8 mouse cellular contexts compared by ENCODE assay signal in genomic region chr8:71521634-71522033, GRCm38 (mm10). TPM values are rescaled to one million over a fixed set of nuclear protein-coding genes. Genes with fewer than 3 reads are reported as not detected.
DNase-seq lines count a peak whose midpoint lies in the region; ATAC-seq and TF ChIP-seq lines count a peak whose summit lies in the region.

No protein-coding gene starts in this region.

- no peaks in the 10 kb centered on the region for H3K36me3 ChIP-seq in intestine, postnatal 0 days (ENCODE audit: control insufficient read depth, insufficient read depth)
- no peaks in the 10 kb centered on the region for H3K36me3 ChIP-seq in midbrain, embryonic 11.5 days (ENCODE audit: control insufficient read depth, insufficient read depth, low read length)

- DNase-seq in adrenal gland, adult 2 months: peak; percentile 95
- DNase-seq in embryo, embryonic 9.5 days (ENCODE audit: extremely low spot score): peak; percentile 92
- DNase-seq in left cerebral cortex, postnatal 36 days (ENCODE audit: low spot score in 2 of 2): peak; percentile 86 to 87
- DNase-seq in midbrain, embryonic 11.5 days (ENCODE audit: low spot score, missing footprints): peak; percentile 100
- DNase-seq in right cerebral cortex, postnatal 4 days: peak; percentile 90
- DNase-seq in yolk sac, embryonic 10.5 days (ENCODE audit: low spot score): peak; percentile 88

- WGBS in intestine, postnatal 0 days: 3% methylated on average over 17 of the region's 17 CpGs
- 3% methylated on average over 17 of the region's 17 CpGs for WGBS in midbrain, embryonic 11.5 days

- H3K4me3 ChIP-seq in intestine, postnatal 0 days (ENCODE audit: low read depth, low read length): no peak overlapping the region
- H3K4me3 ChIP-seq in midbrain, embryonic 11.5 days (ENCODE audit: low read depth, low read length): no peak overlapping the region

- H3K4me1 ChIP-seq in intestine, postnatal 0 days (replicated peaks; ENCODE audit: control insufficient read depth, insufficient read depth, low read length): no peaks in the 10 kb centered on the region
- peaks cover 7% of the 10 kb centered on the region for H3K4me1 ChIP-seq in midbrain, embryonic 11.5 days (ENCODE audit: control insufficient read depth, insufficient read depth, low read length)

- H3K27me3 ChIP-seq in intestine, postnatal 0 days (replicated peaks; ENCODE audit: control insufficient read depth, insufficient read depth, low read length): peaks cover 19% of the 10 kb centered on the region
- H3K27me3 ChIP-seq in midbrain, embryonic 11.5 days (ENCODE audit: control insufficient read depth, insufficient read depth, low read length): peaks cover 24% of the 10 kb centered on the region

- H3K9me3 ChIP-seq in intestine, postnatal 0 days (ENCODE audit: control insufficient read depth): no peaks in the 10 kb centered on the region
- no peaks in the 10 kb centered on the region for H3K9me3 ChIP-seq in midbrain, embryonic 11.5 days (ENCODE audit: control insufficient read depth, low read length)

- ATAC-seq in granulocyte monocyte progenitor cell, adult 5-6 weeks (replicated peaks; ENCODE audit: poor library complexity, severe bottlenecking): peak; percentile 98
- peak; percentile 78 for ATAC-seq in intestine, postnatal 0 days
- ATAC-seq in midbrain, embryonic 11.5 days (ENCODE audit: low FRiP score): peak; percentile 83

- TF ChIP-seq CTCF in intestine, postnatal 0 days (IDR thresholded peaks at IDR 0.05; ENCODE audit: low read depth): peak; percentile 99

- intact Hi-C loops in left cerebral cortex, postnatal 36 days (cut with DNase I): loop anchor here (2.0 kb wide), 2 partner anchors 27 to 81 kb away; no protein-coding TSS in a partner anchor

- no peak overlapping the region for H3K27ac ChIP-seq in intestine, postnatal 0 days (ENCODE audit: low read depth, low read length)
- H3K27ac ChIP-seq in midbrain, embryonic 11.5 days (ENCODE audit: low read depth, low read length): no peak overlapping the region

- H3K9ac ChIP-seq in intestine, postnatal 0 days (ENCODE audit: low read depth, low read length): no peak overlapping the region
- H3K9ac ChIP-seq in midbrain, embryonic 11.5 days (ENCODE audit: low read length): no peak overlapping the region

- H3K4me2 ChIP-seq in intestine, postnatal 0 days (replicated peaks; ENCODE audit: low read depth): peak overlapping the region; percentile 6; the same call in 1 of the 2 replicates
- no peak overlapping the region for H3K4me2 ChIP-seq in midbrain, embryonic 11.5 days

RNA-seq across cellular contexts. Expression of gene Ccdc194, which starts 3.9 kb away (rescaled TPM):
- not detected for total RNA-seq in adrenal gland, adult 2 months (2021)
- polyA plus RNA-seq in adrenal gland, adult 2 months (2012; rRNA removed): not detected in 2 replicates
- total RNA-seq in granulocyte monocyte progenitor cell, adult 5-6 weeks (2014; fragmentation: Nextera tagmentation): not detected in 2 replicates
- total RNA-seq in granulocyte monocyte progenitor cell, adult 5-6 weeks (2017): not detected in 2 replicates
- 0.08 TPM in 1 of 2 replicates, not detected in the other for polyA plus RNA-seq in intestine, postnatal 0 days (2015; fragmentation: Nextera tagmentation; extraction: Ambion mirVana)
- total RNA-seq in left cerebral cortex, postnatal 36 days (2021): not detected
- polyA plus RNA-seq in midbrain, embryonic 11.5 days (2014; fragmentation: Nextera tagmentation; extraction: Ambion mirVana): 0.40 and 0.72 TPM in 2 replicates

RNA-seq across cellular contexts. Expression of gene Plvap, which starts 10.1 kb away (rescaled TPM):
- 100 to 1,000 TPM; 198 to 219 TPM for total RNA-seq in adrenal gland, adult 2 months (2021)
- polyA plus RNA-seq in adrenal gland, adult 2 months (2012; rRNA removed): 559 and 580 TPM in 2 replicates
- not detected in 2 replicates for total RNA-seq in granulocyte monocyte progenitor cell, adult 5-6 weeks (2014; fragmentation: Nextera tagmentation)
- total RNA-seq in granulocyte monocyte progenitor cell, adult 5-6 weeks (2017): 0.10 and 0.43 TPM in 2 replicates
- polyA plus RNA-seq in intestine, postnatal 0 days (2015; fragmentation: Nextera tagmentation; extraction: Ambion mirVana): 109 and 111 TPM in 2 replicates
- 1 to 10 TPM; 7.4 to 9.4 TPM for total RNA-seq in left cerebral cortex, postnatal 36 days (2021)
- polyA plus RNA-seq in midbrain, embryonic 11.5 days (2014; fragmentation: Nextera tagmentation; extraction: Ambion mirVana): 33.7 and 34.1 TPM in 2 replicates

RNA-seq across cellular contexts. Expression of gene Bst2, which starts 15.6 kb away (rescaled TPM):
- 10 to 100 TPM; 63.1 to 98.6 TPM for total RNA-seq in adrenal gland, adult 2 months (2021)
- 457 and 528 TPM in 2 replicates for polyA plus RNA-seq in adrenal gland, adult 2 months (2012; rRNA removed)
- 47.0 and 55.7 TPM in 2 replicates for total RNA-seq in granulocyte monocyte progenitor cell, adult 5-6 weeks (2014; fragmentation: Nextera tagmentation)
- total RNA-seq in granulocyte monocyte progenitor cell, adult 5-6 weeks (2017): 49.1 and 58.3 TPM in 2 replicates
- 85.5 and 91.5 TPM in 2 replicates for polyA plus RNA-seq in intestine, postnatal 0 days (2015; fragmentation: Nextera tagmentation; extraction: Ambion mirVana)
- 1 to 10 TPM; 3.5 to 4.8 TPM for total RNA-seq in left cerebral cortex, postnatal 36 days (2021)
- polyA plus RNA-seq in midbrain, embryonic 11.5 days (2014; fragmentation: Nextera tagmentation; extraction: Ambion mirVana): 5.0 and 6.1 TPM in 2 replicates

RNA-seq across cellular contexts. Expression of gene Mvb12a, which starts 21.1 kb away (rescaled TPM):
- 10 to 100 TPM; 64.7 to 74.4 TPM for total RNA-seq in adrenal gland, adult 2 months (2021)
- polyA plus RNA-seq in adrenal gland, adult 2 months (2012; rRNA removed): 230 and 237 TPM in 2 replicates
- total RNA-seq in granulocyte monocyte progenitor cell, adult 5-6 weeks (2014; fragmentation: Nextera tagmentation): 50.2 and 64.1 TPM in 2 replicates
- 55.0 and 56.6 TPM in 2 replicates for total RNA-seq in granulocyte monocyte progenitor cell, adult 5-6 weeks (2017)
- 133 and 143 TPM in 2 replicates for polyA plus RNA-seq in intestine, postnatal 0 days (2015; fragmentation: Nextera tagmentation; extraction: Ambion mirVana)
- total RNA-seq in left cerebral cortex, postnatal 36 days (2021): 10 to 100 TPM; 37.8 to 43.0 TPM
- 50.7 and 51.0 TPM in 2 replicates for polyA plus RNA-seq in midbrain, embryonic 11.5 days (2014; fragmentation: Nextera tagmentation; extraction: Ambion mirVana)

RNA-seq across cellular contexts. Expression of gene Gtpbp3, which starts 33.7 kb away (rescaled TPM):
- 10 to 100 TPM; 15.6 to 26.7 TPM for total RNA-seq in adrenal gland, adult 2 months (2021)
- polyA plus RNA-seq in adrenal gland, adult 2 months (2012; rRNA removed): 58.3 and 77.4 TPM in 2 replicates
- total RNA-seq in granulocyte monocyte progenitor cell, adult 5-6 weeks (2014; fragmentation: Nextera tagmentation): 3.5 and 12.4 TPM in 2 replicates
- total RNA-seq in granulocyte monocyte progenitor cell, adult 5-6 weeks (2017): 13.5 and 21.5 TPM in 2 replicates
- 6.3 and 6.6 TPM in 2 replicates for polyA plus RNA-seq in intestine, postnatal 0 days (2015; fragmentation: Nextera tagmentation; extraction: Ambion mirVana)
- total RNA-seq in left cerebral cortex, postnatal 36 days (2021): 10 to 100 TPM; 34.2 to 36.0 TPM
- 4.0 and 4.6 TPM in 2 replicates for polyA plus RNA-seq in midbrain, embryonic 11.5 days (2014; fragmentation: Nextera tagmentation; extraction: Ambion mirVana)

Comparison
In these comparisons a context has a peak if more than half of its experiments do, and no peak if none do; other contexts are left out.
1. RNA of gene Plvap, which starts 10.1 kb away (total RNA-seq): 198 to 219 TPM in adrenal gland, adult 2 months; 7.4 to 9.4 TPM in left cerebral cortex, postnatal 36 days and 0.10 to 0.43 TPM in granulocyte monocyte progenitor cell, adult 5-6 weeks; every median in the first group is over 10 times any median in the second.
2. RNA of gene Bst2, which starts 15.6 kb away (total RNA-seq): 63.1 to 98.6 TPM in adrenal gland, adult 2 months and 47.0 to 58.3 TPM in granulocyte monocyte progenitor cell, adult 5-6 weeks; 3.5 to 4.8 TPM in left cerebral cortex, postnatal 36 days; every median in the first group is over 4 times any median in the second.
3. Peak in every context shown above with its lines, with median percentiles within 50 percentile points of each other: DNase-seq and ATAC-seq.